Mouse (Mus musculus): ENCODE measurements around the gene Ehf. TPM values are rescaled to one million over a fixed set of nuclear protein-coding genes. Genes with fewer than 3 reads are reported as not detected.

Ehf gene
- 0.31 TPM for polyA plus RNA-seq (2015; fragmentation: Illumina TruSeq; extraction: RNeasy Lipid Tissue Mini Kit (QIAGEN cat#74804); ENCODE audit: low read depth, low replicate concordance)

GRCm38 (mm10) chr2:103303132-103303531, at the start of gene Ehf:
Gene Ehf (minus strand): TSS chr2:103303278.

Other genes with a start within 250 kb of the Ehf start
- 48.9 TPM for gene Pdhx, start 229.8 kb downstream of the Ehf start, polyA plus RNA-seq (2015; fragmentation: Illumina TruSeq; extraction: RNeasy Lipid Tissue Mini Kit (QIAGEN cat#74804); ENCODE audit: low read depth, low replicate concordance)
- gene Apip, start 229.6 kb downstream of the Ehf start, polyA plus RNA-seq (2015; fragmentation: Illumina TruSeq; extraction: RNeasy Lipid Tissue Mini Kit (QIAGEN cat#74804); ENCODE audit: low read depth, low replicate concordance), result 38.0 TPM
- 1.4 TPM for gene Elf5, start 108.4 kb upstream of the Ehf start, polyA plus RNA-seq (2015; fragmentation: Illumina TruSeq; extraction: RNeasy Lipid Tissue Mini Kit (QIAGEN cat#74804); ENCODE audit: low read depth, low replicate concordance)
- 42.9 TPM for gene Cat, start 181.9 kb upstream of the Ehf start, polyA plus RNA-seq (2015; fragmentation: Illumina TruSeq; extraction: RNeasy Lipid Tissue Mini Kit (QIAGEN cat#74804); ENCODE audit: low read depth, low replicate concordance)